Mouse (Mus musculus) forebrain, postnatal 0 days (tissue): ENCODE measurements at regions not wholly inside any gene's neighbourhood (a gene's known extent, or its start where the extent isn't known, plus 50 kb on each side); places are given as distances from the start of the nearest gene placed in this dataset.
"Not testable (repeated sequence)": the region's sequence is repeated elsewhere in the genome, so short reads cannot be mapped to it uniquely, and the experiment has no call there.

Experiments
- ATAC-seq: fragments of 200-750 bp; cut with Nextera tagmentation; 2 replicates; pipeline ENCODE4 v1.8.0; 2017; ENCODE audit warnings: mild to moderate bottlenecking, moderate library complexity
- DNase-seq: peaks from one replicate; pipeline ENCODE4 v3.0.0-alpha.2; 2015
- H3K27ac ChIP-seq: fragments of 300-500 bp; sonication (generic); 2 replicates; pipeline ENCODE4 v1.5.1; 2014; ENCODE audit warnings: low read depth, mild to moderate bottlenecking, antibody characterized with exemption, low read length, moderate library complexity, mixed read lengths
- H3K27me3 ChIP-seq: fragments of 300-500 bp; sonication (generic); 2 replicates; pipeline ENCODE4 v1.6.1; 2014; ENCODE audit warnings: mild to moderate bottlenecking, low read length, mixed read lengths; ENCODE audit not compliant: insufficient read depth
- H3K36me3 ChIP-seq: fragments of 300-500 bp; sonication (generic); 2 replicates; pipeline ENCODE4 v1.6.1; 2014; ENCODE audit warnings: mild to moderate bottlenecking, moderate library complexity; ENCODE audit not compliant: insufficient read depth
- H3K4me1 ChIP-seq: fragments of 300-500 bp; sonication (generic); 2 replicates; pipeline ENCODE4 v1.6.1; 2014; ENCODE audit warnings: antibody characterized with exemption; ENCODE audit not compliant: insufficient read depth
- H3K4me2 ChIP-seq: fragments of 300-500 bp; sonication (generic); 2 replicates; pipeline ENCODE4 v1.6.1; 2014; ENCODE audit warnings: low read depth, mild to moderate bottlenecking, moderate library complexity
- H3K4me3 ChIP-seq: fragments of 300-500 bp; sonication (generic); 2 replicates; pipeline ENCODE4 v1.5.1; 2014; ENCODE audit warnings: low read depth, low read length, mixed read lengths
- H3K9ac ChIP-seq: fragments of 300-500 bp; sonication (generic); 2 replicates; pipeline ENCODE4 v1.6.1; 2014; ENCODE audit warnings: mild to moderate bottlenecking
- H3K9me3 ChIP-seq: fragments of 300-500 bp; sonication (generic); 2 replicates; pipeline ENCODE4 v1.6.1; 2016; ENCODE audit warnings: low read length
- CTCF ChIP-seq: sonication (generic); IDR thresholded peaks from 2 replicates; pipeline ENCODE4 v1.5.1; 2016; ENCODE audit warnings: antibody characterized with exemption, control low read depth, low read depth
- WGBS: fragments of 180-500 bp; shearing (Covaris S2); extraction: QIAGEN DNeasy Blood & Tissue Kit; methylation state at CpG from one replicate; pipeline ENCODE4 v1.1.7; 2014; 5-methylcytosine and 5-hydroxymethylcytosine counted together

- 27% methylated on average over 4 of the region's 4 CpGs for WGBS
- TF ChIP-seq CTCF, result peak; percentile 4; the same call in 1 of the 2 replicates
Measured at GRCm38 (mm10) chr12:113948017-113948416, 404.3 kb downstream of the Adam6a start.

GRCm38 (mm10) chr12:113974271-113974670 is 430.6 kb downstream of the Adam6a start:
- DNase-seq (no peak), ATAC-seq (no peak)
- H3K4me3 ChIP-seq, result no peak overlapping the region
- 0 out of 2 replicates have a peak, but pooled peaks cover 5% of the 10 kb centered on the region for H3K9me3 ChIP-seq
- WGBS, result 77% methylated on average over 6 of the region's 6 CpGs
- H3K27ac ChIP-seq, result no peak overlapping the region
- no peak overlapping the region for H3K9ac ChIP-seq
- H3K4me1 ChIP-seq, result no peaks in the 10 kb centered on the region
- H3K4me2 ChIP-seq, result no peak overlapping the region
- TF ChIP-seq CTCF, result no peak
- no peaks in the 10 kb centered on the region for H3K36me3 ChIP-seq
- no peaks in the 10 kb centered on the region for H3K27me3 ChIP-seq

More at GRCm38 (mm10) chr12:113948017-113948416, 404.3 kb downstream of the Adam6a start:
- H3K27me3 ChIP-seq, H3K4me3 ChIP-seq, H3K36me3 ChIP-seq, H3K27ac ChIP-seq, H3K4me2 ChIP-seq, H3K4me1 ChIP-seq, ATAC-seq, H3K9ac ChIP-seq, H3K9me3 ChIP-seq, DNase-seq: not testable (repeated sequence)

- 44% methylated on average over 10 of the region's 10 CpGs for WGBS
- H3K4me2 ChIP-seq, H3K36me3 ChIP-seq, H3K27ac ChIP-seq, H3K4me1 ChIP-seq, H3K9ac ChIP-seq, H3K27me3 ChIP-seq, H3K9me3 ChIP-seq, H3K4me3 ChIP-seq, ATAC-seq, DNase-seq: not testable (repeated sequence)
- peak; percentile 47 for TF ChIP-seq CTCF
Measured at GRCm38 (mm10) chr12:113981613-113982012, 437.9 kb downstream of the Adam6a start.

GRCm38 (mm10) chr12:113987233-113987990 is 443.7 kb downstream of the Adam6a start:
- Histone ChIP-seq H3K4me1 (no peaks in the 10 kb centered on the region), H3K27ac (no peak overlapping the region), H3K9ac (no peak overlapping the region), H3K9me3 (no peaks in the 10 kb centered on the region), H3K27me3 (no peaks in the 10 kb centered on the region), H3K36me3 (no peaks in the 10 kb centered on the region), H3K4me3 (no peak overlapping the region), H3K4me2 (no peak overlapping the region)
- ATAC-seq, result no peak
- 79% methylated on average over 5 of the region's 5 CpGs for WGBS
- TF ChIP-seq CTCF, result no peak
- no peak for DNase-seq

- ATAC-seq (no peak), DNase-seq (no peak)
- H3K9ac ChIP-seq, result no peak overlapping the region
- 80% methylated on average over 2 of the region's 2 CpGs for WGBS
- no peak overlapping the region for H3K4me2 ChIP-seq
- no peak overlapping the region for H3K4me3 ChIP-seq
- no peak overlapping the region for H3K27ac ChIP-seq
- H3K27me3 ChIP-seq, result no peaks in the 10 kb centered on the region
- H3K9me3 ChIP-seq, result no peaks in the 10 kb centered on the region
- no peaks in the 10 kb centered on the region for H3K36me3 ChIP-seq
- no peaks in the 10 kb centered on the region for H3K4me1 ChIP-seq
- no peak for TF ChIP-seq CTCF
Measured at GRCm38 (mm10) chr12:113992425-113992824, 448.7 kb downstream of the Adam6a start.

GRCm38 (mm10) chr12:113994284-113994683 is 450.6 kb downstream of the Adam6a start:
- DNase-seq, H3K36me3 ChIP-seq, H3K4me1 ChIP-seq, H3K27me3 ChIP-seq, H3K27ac ChIP-seq, ATAC-seq, H3K4me3 ChIP-seq, H3K4me2 ChIP-seq, H3K9ac ChIP-seq, H3K9me3 ChIP-seq: not testable (repeated sequence)
- 67% methylated on average over 3 of the region's 3 CpGs for WGBS

- not testable (repeated sequence) for H3K36me3 ChIP-seq, H3K4me2 ChIP-seq, H3K9ac ChIP-seq, H3K27ac ChIP-seq, DNase-seq, H3K4me3 ChIP-seq, H3K9me3 ChIP-seq, H3K27me3 ChIP-seq, ATAC-seq, H3K4me1 ChIP-seq
Measured at GRCm38 (mm10) chr12:114008491-114008890, 464.8 kb downstream of the Adam6a start.
